Mouse (Mus musculus): ENCODE data around the gene Ell.

- no peak for TF ChIP-seq POLR2A (IDR thresholded peaks at IDR 0.05; ENCODE audit: insufficient read depth, low read length)
- no peak for TF ChIP-seq CTCF (IDR thresholded peaks at IDR 0.05; ENCODE audit: low read depth, low read length)
- no peak for TF ChIP-seq EP300 (IDR thresholded peaks at IDR 0.05; ENCODE audit: insufficient read depth, low read depth, low read length)
These were observed 56.6 kb downstream of the Ell start for GRCm38 (mm10) chr8:70595811-70596210.
